Mouse (Mus musculus): ENCODE data around the gene Eps15l1. TPM values are rescaled to one million over a fixed set of nuclear protein-coding genes. Genes with fewer than 3 reads are reported as not detected.

Eps15l1 gene
- total and polyA plus RNA-seq, 3 experiments = 19.1 to 40.8 TPM; not detected in 1

DNA sequence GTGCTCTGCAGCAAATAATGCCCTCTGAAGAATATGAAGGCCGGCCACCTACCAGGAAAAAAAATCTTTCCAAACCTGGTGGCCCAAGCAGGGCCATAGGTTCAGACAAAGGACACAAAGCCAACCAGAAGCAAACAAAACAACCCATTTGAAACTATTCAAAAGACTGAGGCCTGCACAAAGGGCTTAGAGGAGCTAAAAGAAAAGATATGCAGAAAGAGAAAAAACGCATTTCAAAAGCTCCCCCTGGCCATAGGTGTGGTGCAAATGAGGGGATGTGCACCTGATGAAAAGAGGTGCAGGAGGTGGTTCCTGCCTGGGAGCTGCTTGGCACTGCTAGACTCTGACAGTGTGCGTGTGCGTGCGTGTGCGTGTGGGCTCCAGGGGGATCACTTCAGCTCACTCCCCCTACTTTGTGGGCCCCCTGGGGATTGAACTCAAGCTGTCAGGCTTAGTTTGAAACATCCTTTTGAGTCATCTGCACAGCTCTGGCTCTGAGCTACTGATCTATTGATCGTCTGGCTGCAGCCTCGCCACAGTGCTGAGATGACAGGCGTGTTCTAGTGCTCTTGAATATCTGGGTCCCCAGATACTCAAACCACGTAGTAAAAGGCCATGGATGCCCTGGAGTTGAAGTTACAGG lies 105.1 kb downstream of the Eps15l1 start:
- Histone ChIP-seq H3K4me1 (ENCODE audit: control insufficient read depth in 1 of 2, insufficient read depth in 2 of 2, low read length in 2 of 2) (peaks cover 0 to 8% of the 10 kb centered on the region in 2 experiments; a peak in 2 of 4 replicates), H3K27me3 (ENCODE audit: control insufficient read depth in 1 of 2, insufficient read depth in 2 of 2, low read length in 2 of 2) (peaks cover 0 to 4% of the 10 kb centered on the region in 2 experiments; a peak in 2 of 4 replicates), H3K79me2 (ENCODE audit: control insufficient read depth, insufficient read depth, low read length, poor library complexity) (no peaks in the 10 kb centered on the region), H3K4me3 (ENCODE audit: control insufficient read depth in 1 of 2, insufficient read depth in 1 of 2, low read depth in 2 of 2, low read length in 2 of 2) (no peak overlapping the region), H3K36me3 (ENCODE audit: control insufficient read depth in 1 of 2, insufficient read depth in 2 of 2, low read length in 2 of 2) (no peaks in the 10 kb centered on the region), H3K9ac (ENCODE audit: control insufficient read depth, low read depth, low read length, poor library complexity, severe bottlenecking) (no peak overlapping the region), H3K27ac (ENCODE audit: control insufficient read depth, low read depth, low read length) (no peak overlapping the region), H3K9me3 (replicated peaks; ENCODE audit: insufficient read depth, low read length) (no peaks in the 10 kb centered on the region)
- TF ChIP-seq POLR2A (IDR thresholded peaks at IDR 0.05; ENCODE audit: control insufficient read depth in 1 of 2, insufficient read depth in 1 of 2, low read depth in 1 of 2, low read length in 2 of 2, poor library complexity in 1 of 2) (no peak), ETS1 (IDR thresholded peaks at IDR 0.05; ENCODE audit: low read depth, low read length) (no peak), TBP (IDR thresholded peaks at IDR 0.05; ENCODE audit: low read depth, low read length) (no peak), TAL1 (IDR thresholded peaks at IDR 0.05; ENCODE audit: low read length) (no peak), JUND (IDR thresholded peaks at IDR 0.05; ENCODE audit: low read depth, low read length) (no peak), RCOR1 (IDR thresholded peaks at IDR 0.05; ENCODE audit: low read depth, low read length) (no peak), EP300 (IDR thresholded peaks at IDR 0.05; ENCODE audit: low read depth in 1 of 2, low read length in 2 of 2) (no peak)
- DNase-seq (ENCODE audit: low read depth, low spot score) = no peak

DNA sequence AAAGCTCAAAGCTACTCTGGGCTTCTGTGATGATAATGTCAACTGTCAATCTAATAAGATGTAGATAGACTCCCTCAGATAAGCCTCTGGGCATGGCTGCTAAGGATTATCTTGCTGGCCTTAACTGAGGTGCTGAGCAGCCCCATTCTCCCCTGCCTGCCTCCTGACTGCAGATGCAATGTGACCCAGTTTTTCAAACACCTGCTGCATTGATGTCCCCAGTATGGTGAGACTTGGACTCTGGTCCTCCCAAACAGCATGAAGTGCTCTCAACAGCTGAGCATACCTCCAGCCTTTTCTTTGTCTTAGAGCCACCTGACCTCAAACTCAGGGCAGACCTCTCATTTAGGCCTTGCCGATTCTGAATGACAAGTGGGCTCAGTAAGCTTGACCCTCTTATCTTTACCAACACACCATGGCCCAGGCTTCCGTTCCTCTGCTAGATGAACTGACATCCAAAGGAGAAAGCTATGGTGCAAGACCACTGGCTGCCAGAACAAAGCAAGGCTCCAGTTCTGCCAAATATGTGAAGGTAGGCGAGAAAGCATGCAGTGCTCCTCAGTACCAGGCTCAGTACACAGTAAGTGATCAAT lies 108.2 kb downstream of the Eps15l1 start:
- H3K79me2 ChIP-seq (ENCODE audit: control insufficient read depth, insufficient read depth, low read length, poor library complexity) = no peaks in the 10 kb centered on the region
- no peak for DNase-seq (ENCODE audit: low read depth, low spot score)
- TF ChIP-seq ELF1 (IDR thresholded peaks at IDR 0.05; ENCODE audit: low read depth, low read length) (no peak), BHLHE40 (IDR thresholded peaks at IDR 0.05; ENCODE audit: borderline replicate concordance, low read depth, low read length) (no peak), USF2 (IDR thresholded peaks at IDR 0.05; ENCODE audit: borderline replicate concordance in 1 of 2, insufficient read depth in 1 of 2, low read depth in 1 of 2, low read length in 2 of 2) (no peak), EP300 (IDR thresholded peaks at IDR 0.05; ENCODE audit: low read depth in 1 of 2, low read length in 2 of 2) (no peak), SMC3 (IDR thresholded peaks at IDR 0.05; ENCODE audit: low read depth, low read length) (no peak)
- no peak overlapping the region for H3K27ac ChIP-seq (ENCODE audit: control insufficient read depth, low read depth, low read length)
- H3K4me1 ChIP-seq (ENCODE audit: control insufficient read depth in 1 of 2, insufficient read depth in 2 of 2, low read length in 2 of 2) = peaks cover 0 to 13% of the 10 kb centered on the region in 2 experiments; a peak in 2 of 4 replicates
- H3K9me3 ChIP-seq (replicated peaks; ENCODE audit: insufficient read depth, low read length) = no peaks in the 10 kb centered on the region
- no peak overlapping the region for H3K4me3 ChIP-seq (ENCODE audit: control insufficient read depth in 1 of 2, insufficient read depth in 1 of 2, low read depth in 2 of 2, low read length in 2 of 2)
- H3K9ac ChIP-seq (ENCODE audit: control insufficient read depth, low read depth, low read length, poor library complexity, severe bottlenecking) = no peak overlapping the region
- H3K36me3 ChIP-seq (ENCODE audit: control insufficient read depth in 1 of 2, insufficient read depth in 2 of 2, low read length in 2 of 2) = no peaks in the 10 kb centered on the region
- peaks cover 0 to 4% of the 10 kb centered on the region in 2 experiments; a peak in 2 of 4 replicates for H3K27me3 ChIP-seq (ENCODE audit: control insufficient read depth in 1 of 2, insufficient read depth in 2 of 2, low read length in 2 of 2)

DNA sequence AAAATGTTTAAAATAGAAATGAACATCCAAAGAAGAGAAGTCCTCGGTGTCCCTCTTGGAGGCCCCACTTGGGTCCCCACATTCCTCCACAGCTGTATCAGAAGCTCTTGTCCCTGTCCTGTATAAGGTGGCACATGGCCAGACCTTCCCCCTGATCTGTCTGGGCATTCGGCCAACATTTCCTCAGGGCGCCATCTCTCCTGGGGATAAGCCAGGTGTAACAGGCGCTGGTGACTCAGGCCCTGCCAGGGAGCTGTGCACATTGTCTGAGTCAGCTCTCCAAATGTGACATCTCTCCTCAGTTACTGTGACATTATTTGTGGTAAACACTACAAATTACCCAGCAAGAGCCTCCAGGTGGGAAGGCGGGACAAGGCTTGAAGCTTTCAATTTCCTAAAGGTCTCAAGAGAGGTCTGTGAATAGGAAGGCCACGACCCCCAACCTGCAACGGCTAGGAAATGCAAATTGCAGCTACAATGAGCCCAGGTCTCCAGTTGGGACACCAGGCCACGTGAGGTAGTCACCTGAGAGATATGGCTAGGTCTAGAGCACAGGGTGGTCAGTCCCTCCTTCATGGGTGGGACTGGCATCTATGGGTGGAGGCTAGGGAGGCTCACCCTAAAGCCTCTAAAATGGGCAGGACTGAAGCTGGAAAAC lies 110.3 kb downstream of the Eps15l1 start:
- H3K9me3 ChIP-seq (replicated peaks; ENCODE audit: insufficient read depth, low read length) = no peaks in the 10 kb centered on the region
- no peak overlapping the region for H3K4me3 ChIP-seq (ENCODE audit: control insufficient read depth in 1 of 2, insufficient read depth in 1 of 2, low read depth in 2 of 2, low read length in 2 of 2)
- no peaks in the 10 kb centered on the region for H3K79me2 ChIP-seq (ENCODE audit: control insufficient read depth, insufficient read depth, low read length, poor library complexity)
- peak; percentile 45 for DNase-seq (ENCODE audit: low read depth, low spot score)
- H3K4me1 ChIP-seq (ENCODE audit: control insufficient read depth in 1 of 2, insufficient read depth in 2 of 2, low read length in 2 of 2) = peaks cover 0 to 5% of the 10 kb centered on the region in 2 experiments; a peak in 1 of 4 replicates
- peaks cover 0 to 4% of the 10 kb centered on the region in 2 experiments; a peak in 2 of 4 replicates for H3K27me3 ChIP-seq (ENCODE audit: control insufficient read depth in 1 of 2, insufficient read depth in 2 of 2, low read length in 2 of 2)
- no peak overlapping the region for H3K9ac ChIP-seq (ENCODE audit: control insufficient read depth, low read depth, low read length, poor library complexity, severe bottlenecking)
- no peaks in the 10 kb centered on the region for H3K36me3 ChIP-seq (ENCODE audit: control insufficient read depth in 1 of 2, insufficient read depth in 2 of 2, low read length in 2 of 2)
- no peak overlapping the region for H3K27ac ChIP-seq (ENCODE audit: control insufficient read depth, low read depth, low read length)
- TF ChIP-seq ETS1 (IDR thresholded peaks at IDR 0.05; ENCODE audit: low read depth, low read length) (peak; percentile 42; the same call in 1 of the 2 replicates), ZMIZ1 (IDR thresholded peaks at IDR 0.05; ENCODE audit: low read depth, low read length) (no peak), TCF12 (IDR thresholded peaks at IDR 0.05; ENCODE audit: low read depth, low read length) (no peak)
